Mouse (Mus musculus) limb, embryonic 13.5 days (tissue): ENCODE results near the gene Slc29a4. TPM values are rescaled to one million over a fixed set of nuclear protein-coding genes. Genes with fewer than 3 reads are reported as not detected.
A peak's percentile ranks its signal among the peaks of the same experiment; 100 is the strongest.

ENCODE experiments used
- ATAC-seq: fragments of 200-750 bp; cut with Nextera tagmentation; 2 replicates; pipeline ENCODE4 v1.8.0; 2017; ENCODE audit warnings: low read depth, moderate number of reproducible peaks, moderate TSS enrichment; ENCODE audit not compliant: low FRiP score
- H3K27ac ChIP-seq: fragments of 300-500 bp; sonication (generic); 2 replicates; pipeline ENCODE4 v1.5.1; 2015; ENCODE audit warnings: inconsistent platforms, mild to moderate bottlenecking, moderate library complexity
- H3K27me3 ChIP-seq: fragments of 300-500 bp; sonication (generic); 2 replicates; pipeline ENCODE4 v1.6.1; 2015; ENCODE audit warnings: mild to moderate bottlenecking, inconsistent platforms
- H3K36me3 ChIP-seq: fragments of 300-500 bp; sonication (generic); 2 replicates; pipeline ENCODE4 v1.6.1; 2015; ENCODE audit warnings: inconsistent platforms, mild to moderate bottlenecking, moderate library complexity
- H3K4me1 ChIP-seq: fragments of 300-500 bp; sonication (generic); 2 replicates; pipeline ENCODE4 v1.6.1; 2015; ENCODE audit warnings: inconsistent platforms
- H3K4me2 ChIP-seq: fragments of 300-500 bp; sonication (generic); replicated peaks from 2 replicates; pipeline ENCODE4 v1.6.1; 2015; ENCODE audit warnings: inconsistent platforms, mild to moderate bottlenecking, moderate library complexity
- H3K4me3 ChIP-seq: fragments of 300-500 bp; sonication (generic); 2 replicates; pipeline ENCODE4 v1.5.1; 2015; ENCODE audit warnings: moderate library complexity, mild to moderate bottlenecking, inconsistent platforms
- H3K9ac ChIP-seq: fragments of 300-500 bp; sonication (generic); 2 replicates; pipeline ENCODE4 v1.6.1; 2015; ENCODE audit warnings: mild to moderate bottlenecking, inconsistent platforms
- H3K9me3 ChIP-seq: fragments of 300-500 bp; sonication (generic); 2 replicates; pipeline ENCODE4 v1.6.1; 2016; ENCODE audit warnings: inconsistent platforms
- WGBS: fragments of 180-500 bp; shearing (Covaris S2); methylation state at CpG from one replicate; pipeline ENCODE4 v1.1.7; 2015; 5-methylcytosine and 5-hydroxymethylcytosine counted together
- polyA plus RNA-seq: library from polyadenylated mRNA; unstranded; fragments of >200 nt; fragmentation: Nextera tagmentation; extraction: Ambion mirVana; gene quantifications from 2 replicates; pipeline ENCODE4 v1.2.1, GENCODE M21; 2015

Gene Slc29a4
- polyA plus RNA-seq, 1 experiment from 2014 or later = 9.0 TPM

GRCm38 (mm10) chr5:142700842-142701589, 8.7 kb downstream of the Slc29a4 start:
- Histone ChIP-seq H3K4me3 (peak overlapping the region; percentile 65), H3K27ac (no peak overlapping the region), H3K27me3 (peaks cover 39% of the 10 kb centered on the region), H3K36me3 (no peaks in the 10 kb centered on the region), H3K9ac (no peak overlapping the region), H3K9me3 (no peaks in the 10 kb centered on the region), H3K4me2 (peak overlapping the region; percentile 93), H3K4me1 (peaks cover 19% of the 10 kb centered on the region)
- ATAC-seq = peak; percentile 45; the same call in 1 of the 2 replicates
- WGBS = 6% methylated on average over 15 of the region's 15 CpGs

GRCm38 (mm10) chr5:142701651-142702510, 9.6 kb downstream of the Slc29a4 start:
- H3K4me2 ChIP-seq = peak overlapping the region; percentile 93
- H3K36me3 ChIP-seq = no peaks in the 10 kb centered on the region
- peak overlapping the region; percentile 75 for H3K9ac ChIP-seq
- H3K27ac ChIP-seq = no peak overlapping the region
- peak; percentile 82 for ATAC-seq
- H3K4me3 ChIP-seq = peak overlapping the region; percentile 65
- peaks cover 15% of the 10 kb centered on the region for H3K4me1 ChIP-seq
- peaks cover 39% of the 10 kb centered on the region for H3K27me3 ChIP-seq
- H3K9me3 ChIP-seq = no peaks in the 10 kb centered on the region
- under 1% methylated on average over 59 of the region's 72 CpGs for WGBS

- no peak for ATAC-seq
- H3K9ac ChIP-seq = peak overlapping the region; percentile 75
- H3K9me3 ChIP-seq = no peaks in the 10 kb centered on the region
- peak overlapping the region; percentile 93 for H3K4me2 ChIP-seq
- H3K27me3 ChIP-seq = peaks cover 39% of the 10 kb centered on the region
- 27% methylated on average over 14 of the region's 18 CpGs for WGBS
- H3K4me1 ChIP-seq = peaks cover 14% of the 10 kb centered on the region
- no peak overlapping the region for H3K27ac ChIP-seq
- no peaks in the 10 kb centered on the region for H3K36me3 ChIP-seq
- H3K4me3 ChIP-seq = peak overlapping the region; percentile 65
These were observed 10.3 kb downstream of the Slc29a4 start for GRCm38 (mm10) chr5:142702511-142703138.

GRCm38 (mm10) chr5:142703569-142703968, 11.3 kb downstream of the Slc29a4 start:
- Histone ChIP-seq H3K4me2 (no peak overlapping the region), H3K4me1 (peaks cover 14% of the 10 kb centered on the region), H3K27ac (no peak overlapping the region), H3K27me3 (peaks cover 36% of the 10 kb centered on the region), H3K36me3 (no peaks in the 10 kb centered on the region), H3K9ac (no peak overlapping the region), H3K9me3 (no peaks in the 10 kb centered on the region), H3K4me3 (no peak overlapping the region)
- WGBS = 86% methylated on average over 10 of the region's 10 CpGs
- ATAC-seq = no peak

GRCm38 (mm10) chr5:142707709-142708108, 15.4 kb downstream of the Slc29a4 start:
- H3K9ac ChIP-seq = no peak overlapping the region
- H3K27me3 ChIP-seq = peaks cover 9% of the 10 kb centered on the region; the same call in 1 of the 2 replicates
- H3K4me3 ChIP-seq = no peak overlapping the region
- H3K4me1 ChIP-seq = peaks cover 6% of the 10 kb centered on the region
- WGBS = 86% methylated on average over 5 of the region's 5 CpGs
- no peak for ATAC-seq
- H3K27ac ChIP-seq = no peak overlapping the region
- H3K4me2 ChIP-seq = no peak overlapping the region
- H3K9me3 ChIP-seq = 0 out of 2 replicates have a peak, but pooled peaks cover 3% of the 10 kb centered on the region
- H3K36me3 ChIP-seq = peaks cover 10% of the 10 kb centered on the region

GRCm38 (mm10) chr5:142709436-142709835, 17.1 kb downstream of the Slc29a4 start:
- no peaks in the 10 kb centered on the region for H3K4me1 ChIP-seq
- H3K27ac ChIP-seq = no peak overlapping the region
- H3K4me2 ChIP-seq = no peak overlapping the region
- H3K27me3 ChIP-seq = no peaks in the 10 kb centered on the region
- H3K9me3 ChIP-seq = 0 out of 2 replicates have a peak, but pooled peaks cover 3% of the 10 kb centered on the region
- no peak overlapping the region for H3K9ac ChIP-seq
- ATAC-seq = no peak
- 81% methylated on average over 7 of the region's 7 CpGs for WGBS
- peaks cover 16% of the 10 kb centered on the region for H3K36me3 ChIP-seq
- H3K4me3 ChIP-seq = no peak overlapping the region

- Histone ChIP-seq H3K9ac (no peak overlapping the region), H3K9me3 (0 out of 2 replicates have a peak, but pooled peaks cover 3% of the 10 kb centered on the region), H3K27ac (no peak overlapping the region), H3K4me2 (no peak overlapping the region), H3K4me3 (no peak overlapping the region), H3K27me3 (no peaks in the 10 kb centered on the region), H3K4me1 (no peaks in the 10 kb centered on the region), H3K36me3 (peaks cover 16% of the 10 kb centered on the region)
- no peak for ATAC-seq
- 88% methylated on average over 5 of the region's 5 CpGs for WGBS
These were observed 20.1 kb downstream of the Slc29a4 start for GRCm38 (mm10) chr5:142712373-142712772.

GRCm38 (mm10) chr5:142713966-142714365, 21.7 kb downstream of the Slc29a4 start:
- 90% methylated on average over 10 of the region's 10 CpGs for WGBS
- Histone ChIP-seq H3K4me1 (no peaks in the 10 kb centered on the region), H3K27me3 (no peaks in the 10 kb centered on the region), H3K9me3 (0 out of 2 replicates have a peak, but pooled peaks cover 3% of the 10 kb centered on the region), H3K27ac (no peak overlapping the region), H3K36me3 (peaks cover 16% of the 10 kb centered on the region), H3K4me2 (no peak overlapping the region), H3K4me3 (no peak overlapping the region), H3K9ac (no peak overlapping the region)
- ATAC-seq = no peak

GRCm38 (mm10) chr5:142715059-142715458, 22.7 kb downstream of the Slc29a4 start:
- no peak overlapping the region for H3K27ac ChIP-seq
- no peak overlapping the region for H3K4me3 ChIP-seq
- no peak for ATAC-seq
- H3K36me3 ChIP-seq = peaks cover 16% of the 10 kb centered on the region
- 0 out of 2 replicates have a peak, but pooled peaks cover 3% of the 10 kb centered on the region for H3K9me3 ChIP-seq
- no peak overlapping the region for H3K4me2 ChIP-seq
- WGBS = 81% methylated on average over 9 of the region's 9 CpGs
- H3K9ac ChIP-seq = no peak overlapping the region
- H3K4me1 ChIP-seq = no peaks in the 10 kb centered on the region
- no peaks in the 10 kb centered on the region for H3K27me3 ChIP-seq

- Histone ChIP-seq H3K4me1 (no peaks in the 10 kb centered on the region), H3K4me3 (no peak overlapping the region), H3K27ac (no peak overlapping the region), H3K4me2 (no peak overlapping the region), H3K36me3 (peaks cover 16% of the 10 kb centered on the region), H3K27me3 (no peaks in the 10 kb centered on the region), H3K9me3 (0 out of 2 replicates have a peak, but pooled peaks cover 3% of the 10 kb centered on the region), H3K9ac (no peak overlapping the region; the same call in 1 of the 2 replicates)
- ATAC-seq = no peak
- WGBS = 81% methylated on average over 6 of the region's 6 CpGs
These were observed 23.7 kb downstream of the Slc29a4 start for GRCm38 (mm10) chr5:142716056-142716455.

GRCm38 (mm10) chr5:142718037-142718436, 25.7 kb downstream of the Slc29a4 start:
- H3K9ac ChIP-seq = no peak overlapping the region
- H3K4me1 ChIP-seq = no peaks in the 10 kb centered on the region
- H3K36me3 ChIP-seq = peaks cover 4% of the 10 kb centered on the region; the same call in 1 of the 2 replicates
- no peak overlapping the region for H3K4me2 ChIP-seq
- WGBS = 20% methylated on average over 4 of the region's 4 CpGs
- H3K27ac ChIP-seq = no peak overlapping the region
- H3K9me3 ChIP-seq = no peaks in the 10 kb centered on the region
- no peaks in the 10 kb centered on the region for H3K27me3 ChIP-seq
- no peak overlapping the region for H3K4me3 ChIP-seq
- ATAC-seq = peak; percentile 16
